Mouse (Mus musculus): Measurements from ENCODE around the gene Serpina3b. TPM values are rescaled to one million over a fixed set of nuclear protein-coding genes. Genes with fewer than 3 reads are reported as not detected.
A peak's percentile ranks its signal among the peaks of the same experiment; 100 is the strongest.

Serpina3b gene
- polyA plus RNA-seq, 1 experiment from 2014 or later = not detected

- no peaks in the 10 kb centered on the region for H3K4me1 ChIP-seq (ENCODE audit: control insufficient read depth, insufficient read depth, low read length)
- H3K27ac ChIP-seq (ENCODE audit: low read depth, low read length) = no peak overlapping the region
- no peak overlapping the region for H3K9ac ChIP-seq (ENCODE audit: low read length)
- 78% methylated on average over 2 of the region's 2 CpGs for WGBS
- H3K4me2 ChIP-seq (ENCODE audit: low read length) = no peak overlapping the region
- DNase-seq (ENCODE audit: low spot score) (no peak), ATAC-seq (no peak)
- no peaks in the 10 kb centered on the region for H3K9me3 ChIP-seq (replicated peaks; ENCODE audit: control insufficient read depth, low read length)
- H3K36me3 ChIP-seq (ENCODE audit: control insufficient read depth, insufficient read depth, low read length) = no peaks in the 10 kb centered on the region
- H3K4me3 ChIP-seq (ENCODE audit: low read depth, low read length) = no peak overlapping the region
- H3K27me3 ChIP-seq (replicated peaks; ENCODE audit: control insufficient read depth, insufficient read depth, low read length) = no peaks in the 10 kb centered on the region
Observed at GRCm38 (mm10) chr12:104145571-104145970, 17.8 kb downstream of the Serpina3b start.

- H3K27me3 ChIP-seq (replicated peaks; ENCODE audit: control insufficient read depth, insufficient read depth, low read length) = no peaks in the 10 kb centered on the region
- no peak for DNase-seq (ENCODE audit: low spot score)
- no peaks in the 10 kb centered on the region for H3K4me1 ChIP-seq (ENCODE audit: control insufficient read depth, insufficient read depth, low read length)
- no peaks in the 10 kb centered on the region; the same call in 1 of the 2 replicates for H3K9me3 ChIP-seq (replicated peaks; ENCODE audit: control insufficient read depth, low read length)
- no peak overlapping the region for H3K4me2 ChIP-seq (ENCODE audit: low read length)
- H3K27ac ChIP-seq (ENCODE audit: low read depth, low read length) = no peak overlapping the region
- ATAC-seq = no peak
- H3K4me3 ChIP-seq (ENCODE audit: low read depth, low read length) = no peak overlapping the region
- H3K9ac ChIP-seq (ENCODE audit: low read length) = no peak overlapping the region
- WGBS = 82% methylated on average over 2 of the region's 2 CpGs
- H3K36me3 ChIP-seq (ENCODE audit: control insufficient read depth, insufficient read depth, low read length) = no peaks in the 10 kb centered on the region
Observed at GRCm38 (mm10) chr12:104151989-104152388, 24.2 kb downstream of the Serpina3b start.

- no peak for ATAC-seq
- 76% methylated on average over 3 of the region's 3 CpGs for WGBS
- no peaks in the 10 kb centered on the region for H3K27me3 ChIP-seq (replicated peaks; ENCODE audit: control insufficient read depth, insufficient read depth, low read length)
- H3K4me2 ChIP-seq (ENCODE audit: low read length) = no peak overlapping the region
- H3K9me3 ChIP-seq (replicated peaks; ENCODE audit: control insufficient read depth, low read length) = no peaks in the 10 kb centered on the region; the same call in 1 of the 2 replicates
- no peaks in the 10 kb centered on the region for H3K36me3 ChIP-seq (ENCODE audit: control insufficient read depth, insufficient read depth, low read length)
- no peak for DNase-seq (ENCODE audit: low spot score)
- no peaks in the 10 kb centered on the region for H3K4me1 ChIP-seq (ENCODE audit: control insufficient read depth, insufficient read depth, low read length)
- H3K9ac ChIP-seq (ENCODE audit: low read length) = no peak overlapping the region
- no peak overlapping the region for H3K4me3 ChIP-seq (ENCODE audit: low read depth, low read length)
- H3K27ac ChIP-seq (ENCODE audit: low read depth, low read length) = no peak overlapping the region
Observed at GRCm38 (mm10) chr12:104153041-104153645, 25.3 kb downstream of the Serpina3b start.

GRCm38 (mm10) chr12:104153656-104154055 is 25.9 kb downstream of the Serpina3b start, which contains the start of gene Serpina3c:
Gene Serpina3c, minus strand, starts transcription at chr12:104153870.
- DNase-seq (ENCODE audit: low spot score) = no peak
- WGBS = 93% methylated on average over 2 of the region's 2 CpGs
- no peaks in the 10 kb centered on the region; the same call in 1 of the 2 replicates for H3K9me3 ChIP-seq (replicated peaks; ENCODE audit: control insufficient read depth, low read length)
- H3K4me2 ChIP-seq (ENCODE audit: low read length) = no peak within 1 kb of the TSS
- no peaks in the 10 kb centered on the region for H3K36me3 ChIP-seq (ENCODE audit: control insufficient read depth, insufficient read depth, low read length)
- H3K4me1 ChIP-seq (ENCODE audit: control insufficient read depth, insufficient read depth, low read length) = no peaks in the 10 kb centered on the region
- no peak within 1 kb of the TSS for H3K4me3 ChIP-seq (ENCODE audit: low read depth, low read length)
- H3K9ac ChIP-seq (ENCODE audit: low read length) = no peak within 1 kb of the TSS
- no peaks in the 10 kb centered on the region for H3K27me3 ChIP-seq (replicated peaks; ENCODE audit: control insufficient read depth, insufficient read depth, low read length)
- no peak within 1 kb of the TSS for H3K27ac ChIP-seq (ENCODE audit: low read depth, low read length)
- no peak for ATAC-seq

GRCm38 (mm10) chr12:104174747-104175146 is 47.0 kb downstream of the Serpina3b start:
- 91% methylated on average over 3 of the region's 3 CpGs for WGBS
- Histone ChIP-seq H3K4me2 (ENCODE audit: low read length) (no peak overlapping the region), H3K27ac (ENCODE audit: low read depth, low read length) (no peak overlapping the region), H3K4me1 (ENCODE audit: control insufficient read depth, insufficient read depth, low read length) (no peaks in the 10 kb centered on the region), H3K36me3 (ENCODE audit: control insufficient read depth, insufficient read depth, low read length) (no peaks in the 10 kb centered on the region), H3K9ac (ENCODE audit: low read length) (no peak overlapping the region), H3K4me3 (ENCODE audit: low read depth, low read length) (no peak overlapping the region), H3K27me3 (replicated peaks; ENCODE audit: control insufficient read depth, insufficient read depth, low read length) (no peaks in the 10 kb centered on the region), H3K9me3 (replicated peaks; ENCODE audit: control insufficient read depth, low read length) (no peaks in the 10 kb centered on the region)
- no peak for ATAC-seq
- no peak for DNase-seq (ENCODE audit: low spot score)

GRCm38 (mm10) chr12:104175636-104176035 is 47.8 kb downstream of the Serpina3b start:
- DNase-seq (ENCODE audit: low spot score) (no peak), ATAC-seq (no peak)
- WGBS = 90% methylated on average over 3 of the region's 3 CpGs
- H3K36me3 ChIP-seq (ENCODE audit: control insufficient read depth, insufficient read depth, low read length) = no peaks in the 10 kb centered on the region
- H3K4me2 ChIP-seq (ENCODE audit: low read length) = no peak overlapping the region
- no peak overlapping the region for H3K4me3 ChIP-seq (ENCODE audit: low read depth, low read length)
- no peak overlapping the region for H3K9ac ChIP-seq (ENCODE audit: low read length)
- no peaks in the 10 kb centered on the region for H3K27me3 ChIP-seq (replicated peaks; ENCODE audit: control insufficient read depth, insufficient read depth, low read length)
- no peaks in the 10 kb centered on the region for H3K9me3 ChIP-seq (replicated peaks; ENCODE audit: control insufficient read depth, low read length)
- no peaks in the 10 kb centered on the region for H3K4me1 ChIP-seq (ENCODE audit: control insufficient read depth, insufficient read depth, low read length)
- H3K27ac ChIP-seq (ENCODE audit: low read depth, low read length) = no peak overlapping the region

GRCm38 (mm10) chr12:104178577-104178976 is 50.8 kb downstream of the Serpina3b start:
- no peaks in the 10 kb centered on the region for H3K9me3 ChIP-seq (replicated peaks; ENCODE audit: control insufficient read depth, low read length)
- no peak overlapping the region for H3K4me3 ChIP-seq (ENCODE audit: low read depth, low read length)
- no peak overlapping the region for H3K27ac ChIP-seq (ENCODE audit: low read depth, low read length)
- peak; percentile 3 for DNase-seq (ENCODE audit: low spot score)
- H3K9ac ChIP-seq (ENCODE audit: low read length) = no peak overlapping the region
- no peak overlapping the region for H3K4me2 ChIP-seq (ENCODE audit: low read length)
- no peaks in the 10 kb centered on the region for H3K4me1 ChIP-seq (ENCODE audit: control insufficient read depth, insufficient read depth, low read length)
- H3K27me3 ChIP-seq (replicated peaks; ENCODE audit: control insufficient read depth, insufficient read depth, low read length) = no peaks in the 10 kb centered on the region
- ATAC-seq = no peak
- H3K36me3 ChIP-seq (ENCODE audit: control insufficient read depth, insufficient read depth, low read length) = no peaks in the 10 kb centered on the region

GRCm38 (mm10) chr12:104178987-104179386 is 51.2 kb downstream of the Serpina3b start:
- 85% methylated on average over 2 of the region's 2 CpGs for WGBS
- DNase-seq (ENCODE audit: low spot score) (no peak), ATAC-seq (no peak)
- Histone ChIP-seq H3K9me3 (replicated peaks; ENCODE audit: control insufficient read depth, low read length) (no peaks in the 10 kb centered on the region), H3K9ac (ENCODE audit: low read length) (no peak overlapping the region), H3K36me3 (ENCODE audit: control insufficient read depth, insufficient read depth, low read length) (no peaks in the 10 kb centered on the region), H3K4me1 (ENCODE audit: control insufficient read depth, insufficient read depth, low read length) (no peaks in the 10 kb centered on the region), H3K4me3 (ENCODE audit: low read depth, low read length) (no peak overlapping the region), H3K4me2 (ENCODE audit: low read length) (no peak overlapping the region), H3K27me3 (replicated peaks; ENCODE audit: control insufficient read depth, insufficient read depth, low read length) (no peaks in the 10 kb centered on the region), H3K27ac (ENCODE audit: low read depth, low read length) (no peak overlapping the region)

- Histone ChIP-seq H3K4me3 (ENCODE audit: low read depth, low read length) (no peak overlapping the region), H3K9ac (ENCODE audit: low read length) (no peak overlapping the region), H3K36me3 (ENCODE audit: control insufficient read depth, insufficient read depth, low read length) (no peaks in the 10 kb centered on the region), H3K27ac (ENCODE audit: low read depth, low read length) (no peak overlapping the region), H3K4me1 (ENCODE audit: control insufficient read depth, insufficient read depth, low read length) (no peaks in the 10 kb centered on the region), H3K4me2 (ENCODE audit: low read length) (no peak overlapping the region), H3K27me3 (replicated peaks; ENCODE audit: control insufficient read depth, insufficient read depth, low read length) (no peaks in the 10 kb centered on the region), H3K9me3 (replicated peaks; ENCODE audit: control insufficient read depth, low read length) (no peaks in the 10 kb centered on the region)
- ATAC-seq (no peak), DNase-seq (ENCODE audit: low spot score) (no peak)
- 86% methylated on average over 4 of the region's 4 CpGs for WGBS
Observed at GRCm38 (mm10) chr12:104185046-104185445, 57.2 kb downstream of the Serpina3b start.

Measured in forebrain, embryonic 14.5 days (tissue).